Mouse (Mus musculus) thymus, adult 2 months (tissue): ENCODE measurements around the gene Adgrv1.

Source experiments
- CTCF ChIP-seq: fragments of 200-500 bp; IDR thresholded peaks from 2 replicates; pipeline ENCODE4 v1.5.1; 2012; ENCODE audit warnings: mild to moderate bottlenecking, control low read depth, low read length, moderate library complexity, borderline replicate concordance; ENCODE audit not compliant: control insufficient read depth, poor library complexity, insufficient read depth; ENCODE audit errors: extremely low read depth
- POLR2A ChIP-seq: fragments of 200-500 bp; IDR thresholded peaks from 2 replicates; pipeline ENCODE4 v1.6.1; 2012; ENCODE audit warnings: mild to moderate bottlenecking, low read length, control low read depth, moderate library complexity; ENCODE audit not compliant: control insufficient read depth, poor library complexity, insufficient read depth; ENCODE audit errors: extremely low read depth

DNA sequence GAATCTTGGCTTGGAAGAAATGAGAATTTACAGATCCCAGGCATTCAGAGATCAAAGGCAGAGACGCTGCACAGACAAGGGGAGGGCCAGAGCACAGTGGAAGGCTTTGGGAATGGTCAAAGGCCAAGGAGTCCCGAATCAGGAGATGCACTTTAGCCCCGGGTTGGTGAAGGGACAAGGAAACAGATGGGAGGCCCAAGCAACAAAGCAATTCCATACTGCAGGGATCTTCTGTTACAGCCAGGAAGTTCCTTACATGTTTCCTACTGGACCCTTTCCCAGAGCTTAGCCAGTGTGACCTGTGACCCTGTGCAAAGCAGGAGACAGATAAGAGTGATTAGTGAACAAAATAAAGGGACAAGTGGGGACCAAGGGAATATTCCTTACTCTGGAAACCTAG is 300.9 kb downstream of the Adgrv1 start:
- TF ChIP-seq CTCF (no peak), POLR2A (no peak)
